Mouse (Mus musculus): ENCODE results near the gene Rbm14. TPM values are rescaled to one million over a fixed set of nuclear protein-coding genes. Genes with fewer than 3 reads are reported as not detected.

Gene Rbm14
- polyA plus RNA-seq, 2 experiments, result 69.8 to 69.9 TPM

GRCm38 (mm10) chr19:4810309-4810708, 1.1 kb downstream of the Rbm14 start:
- H3K9ac ChIP-seq (ENCODE audit: low read depth, low read length, severe bottlenecking), result peak overlapping the region; percentile 88
- H3K36me3 ChIP-seq (ENCODE audit: control insufficient read depth, insufficient read depth, low read length), result no peaks in the 10 kb centered on the region; the same call in 1 of the 2 replicates
- peak overlapping the region; percentile 95; the same call in 1 of the 2 replicates for H3K27ac ChIP-seq (replicated peaks; ENCODE audit: low read depth, low read length)
- H3K4me1 ChIP-seq (ENCODE audit: control insufficient read depth, insufficient read depth, low read length), result peaks cover 21% of the 10 kb centered on the region
- no peak for DNase-seq (ENCODE audit: low spot score)
- no peak for TF ChIP-seq POLR2A (IDR thresholded peaks at IDR 0.05; ENCODE audit: borderline replicate concordance, extremely low read depth, insufficient read depth, insufficient read length)
- H3K4me2 ChIP-seq (replicated peaks; ENCODE audit: low read depth, low read length, severe bottlenecking), result peak overlapping the region; percentile 93
- peak overlapping the region; percentile 91 for H3K4me3 ChIP-seq (replicated peaks; ENCODE audit: low read length)
- H3K9me3 ChIP-seq (ENCODE audit: control insufficient read depth, low read length), result no peaks in the 10 kb centered on the region
- ATAC-seq (ENCODE audit: low FRiP score, low read depth), result no peak
- under 1% methylated on average over 14 of the region's 14 CpGs for WGBS
- H3K27me3 ChIP-seq (ENCODE audit: control insufficient read depth, insufficient read depth, low read length), result no peaks in the 10 kb centered on the region

GRCm38 (mm10) chr19:4803283-4803682, 8.2 kb downstream of the Rbm14 start:
- ATAC-seq (ENCODE audit: low FRiP score, low read depth) (no peak), DNase-seq (ENCODE audit: low spot score) (no peak)
- 92% methylated on average over 10 of the region's 10 CpGs for WGBS
- Histone ChIP-seq H3K36me3 (ENCODE audit: control insufficient read depth, insufficient read depth, low read length) (peaks cover 57% of the 10 kb centered on the region), H3K27me3 (ENCODE audit: control insufficient read depth, insufficient read depth, low read length) (no peaks in the 10 kb centered on the region), H3K27ac (replicated peaks; ENCODE audit: low read depth, low read length) (no peak overlapping the region), H3K4me3 (replicated peaks; ENCODE audit: low read length) (no peak overlapping the region), H3K4me1 (ENCODE audit: control insufficient read depth, insufficient read depth, low read length) (0 out of 2 replicates have a peak, but pooled peaks cover 4% of the 10 kb centered on the region), H3K9me3 (ENCODE audit: control insufficient read depth, low read length) (no peaks in the 10 kb centered on the region), H3K9ac (ENCODE audit: low read depth, low read length, severe bottlenecking) (no peak overlapping the region), H3K4me2 (replicated peaks; ENCODE audit: low read depth, low read length, severe bottlenecking) (no peak overlapping the region)
- TF ChIP-seq POLR2A (IDR thresholded peaks at IDR 0.05; ENCODE audit: borderline replicate concordance, extremely low read depth, insufficient read depth, insufficient read length), result no peak

- no peaks in the 10 kb centered on the region for H3K9me3 ChIP-seq (ENCODE audit: control insufficient read depth, low read length)
- TF ChIP-seq POLR2A (IDR thresholded peaks at IDR 0.05; ENCODE audit: borderline replicate concordance, extremely low read depth, insufficient read depth, insufficient read length), result no peak
- no peak overlapping the region for H3K27ac ChIP-seq (replicated peaks; ENCODE audit: low read depth, low read length)
- no peaks in the 10 kb centered on the region for H3K4me1 ChIP-seq (ENCODE audit: control insufficient read depth, insufficient read depth, low read length)
- H3K4me2 ChIP-seq (replicated peaks; ENCODE audit: low read depth, low read length, severe bottlenecking), result no peak overlapping the region
- peak; percentile 34; the same call in 1 of the 2 replicates for ATAC-seq (ENCODE audit: low FRiP score, low read depth)
- no peaks in the 10 kb centered on the region for H3K27me3 ChIP-seq (ENCODE audit: control insufficient read depth, insufficient read depth, low read length)
- DNase-seq (ENCODE audit: low spot score), result no peak
- H3K9ac ChIP-seq (ENCODE audit: low read depth, low read length, severe bottlenecking), result no peak overlapping the region
- peaks cover 63% of the 10 kb centered on the region for H3K36me3 ChIP-seq (ENCODE audit: control insufficient read depth, insufficient read depth, low read length)
- WGBS, result 97% methylated on average over 4 of the region's 7 CpGs
- H3K4me3 ChIP-seq (replicated peaks; ENCODE audit: low read length), result no peak overlapping the region
These were observed 8.7 kb downstream of the Rbm14 start for GRCm38 (mm10) chr19:4802691-4803091.

DNA sequence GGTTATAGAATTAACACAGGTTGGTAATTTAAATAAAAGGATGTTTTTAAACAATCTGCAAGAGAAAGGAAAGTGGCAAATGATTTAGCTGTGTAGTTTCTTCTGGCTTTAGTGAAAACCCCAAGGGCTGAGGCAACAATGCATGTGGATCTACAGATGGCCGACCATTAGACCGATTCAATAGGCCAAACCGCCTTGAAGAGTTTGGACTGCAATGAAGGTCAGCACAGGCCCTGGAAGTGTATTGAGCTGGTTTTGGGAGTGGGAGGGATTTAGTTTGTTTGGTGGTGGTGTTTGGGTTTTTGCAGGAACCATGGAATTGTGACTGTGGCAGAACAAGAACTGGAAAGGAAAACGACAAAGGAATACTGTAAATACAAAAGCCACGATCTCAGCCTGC, 12.4 kb downstream of the Rbm14 start:
- 97% methylated on average over 5 of the region's 5 CpGs for WGBS

GRCm38 (mm10) chr19:4797846-4798245, 13.6 kb downstream of the Rbm14 start:
- Histone ChIP-seq H3K9me3 (ENCODE audit: control insufficient read depth, low read length) (no peaks in the 10 kb centered on the region), H3K9ac (ENCODE audit: low read depth, low read length, severe bottlenecking) (no peak overlapping the region), H3K27ac (replicated peaks; ENCODE audit: low read depth, low read length) (no peak overlapping the region), H3K27me3 (ENCODE audit: control insufficient read depth, insufficient read depth, low read length) (no peaks in the 10 kb centered on the region), H3K4me2 (replicated peaks; ENCODE audit: low read depth, low read length, severe bottlenecking) (no peak overlapping the region), H3K36me3 (ENCODE audit: control insufficient read depth, insufficient read depth, low read length) (peaks cover 54% of the 10 kb centered on the region), H3K4me1 (ENCODE audit: control insufficient read depth, insufficient read depth, low read length) (peaks cover 6% of the 10 kb centered on the region; the same call in 1 of the 2 replicates), H3K4me3 (replicated peaks; ENCODE audit: low read length) (no peak overlapping the region)
- DNase-seq (ENCODE audit: low spot score) (no peak), ATAC-seq (ENCODE audit: low FRiP score, low read depth) (no peak)
- WGBS, result 95% methylated on average over 2 of the region's 2 CpGs
- TF ChIP-seq POLR2A (IDR thresholded peaks at IDR 0.05; ENCODE audit: borderline replicate concordance, extremely low read depth, insufficient read depth, insufficient read length), result no peak

More for the DNA sequence above, 12.4 kb downstream of the Rbm14 start:
- H3K27me3 ChIP-seq (ENCODE audit: control insufficient read depth, insufficient read depth, low read length), result no peaks in the 10 kb centered on the region
- no peak for ATAC-seq (ENCODE audit: low FRiP score, low read depth)
- no peak overlapping the region for H3K9ac ChIP-seq (ENCODE audit: low read depth, low read length, severe bottlenecking)
- peaks cover 66% of the 10 kb centered on the region for H3K36me3 ChIP-seq (ENCODE audit: control insufficient read depth, insufficient read depth, low read length)
- peaks cover 5% of the 10 kb centered on the region; the same call in 1 of the 2 replicates for H3K4me1 ChIP-seq (ENCODE audit: control insufficient read depth, insufficient read depth, low read length)
- H3K27ac ChIP-seq (replicated peaks; ENCODE audit: low read depth, low read length), result no peak overlapping the region
- H3K4me2 ChIP-seq (replicated peaks; ENCODE audit: low read depth, low read length, severe bottlenecking), result no peak overlapping the region
- DNase-seq (ENCODE audit: low spot score), result no peak
- TF ChIP-seq POLR2A (IDR thresholded peaks at IDR 0.05; ENCODE audit: borderline replicate concordance, extremely low read depth, insufficient read depth, insufficient read length), result no peak
- no peaks in the 10 kb centered on the region for H3K9me3 ChIP-seq (ENCODE audit: control insufficient read depth, low read length)
- no peak overlapping the region for H3K4me3 ChIP-seq (replicated peaks; ENCODE audit: low read length)

DNA sequence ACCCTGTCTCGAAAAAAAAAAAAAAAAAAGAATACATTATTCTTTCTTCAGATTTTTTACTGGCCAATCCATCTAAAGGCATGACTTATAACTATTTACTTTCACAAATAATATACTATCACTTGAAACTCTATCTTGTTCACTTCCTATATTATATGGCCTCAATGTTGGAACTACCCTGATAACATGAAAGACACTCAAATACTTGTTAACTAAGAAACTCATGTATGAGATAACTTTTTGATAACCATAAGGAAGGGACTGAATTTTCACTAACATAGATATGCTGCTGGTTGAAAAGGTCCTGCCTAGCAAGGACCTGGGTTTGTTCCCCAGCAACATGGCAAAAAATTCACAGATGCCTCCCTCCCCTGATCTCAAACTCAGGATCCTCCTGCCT, 15.5 kb downstream of the Rbm14 start:
- H3K9ac ChIP-seq (ENCODE audit: low read depth, low read length, severe bottlenecking), result no peak overlapping the region
- DNase-seq (ENCODE audit: low spot score), result no peak
- no peak overlapping the region for H3K4me2 ChIP-seq (replicated peaks; ENCODE audit: low read depth, low read length, severe bottlenecking)
- H3K27me3 ChIP-seq (ENCODE audit: control insufficient read depth, insufficient read depth, low read length), result no peaks in the 10 kb centered on the region
- no peak for ATAC-seq (ENCODE audit: low FRiP score, low read depth)
- peaks cover 47% of the 10 kb centered on the region for H3K36me3 ChIP-seq (ENCODE audit: control insufficient read depth, insufficient read depth, low read length)
- peaks cover 13% of the 10 kb centered on the region for H3K4me1 ChIP-seq (ENCODE audit: control insufficient read depth, insufficient read depth, low read length)
- TF ChIP-seq POLR2A (IDR thresholded peaks at IDR 0.05; ENCODE audit: borderline replicate concordance, extremely low read depth, insufficient read depth, insufficient read length), result no peak
- H3K4me3 ChIP-seq (replicated peaks; ENCODE audit: low read length), result no peak overlapping the region
- 85% methylated on average over 1 of the region's 1 CpGs for WGBS
- H3K27ac ChIP-seq (replicated peaks; ENCODE audit: low read depth, low read length), result no peak overlapping the region
- H3K9me3 ChIP-seq (ENCODE audit: control insufficient read depth, low read length), result no peaks in the 10 kb centered on the region
